Mouse (Mus musculus) lung, embryonic 15.5 days (tissue): Measurements from ENCODE around the gene Zbtb42. TPM values are rescaled to one million over a fixed set of nuclear protein-coding genes. Genes with fewer than 3 reads are reported as not detected.

Source experiments
- ATAC-seq: fragments of 200-750 bp; cut with Nextera tagmentation; 2 replicates; pipeline ENCODE4 v1.8.0; 2017; ENCODE audit warnings: moderate number of reproducible peaks, borderline replicate concordance; ENCODE audit not compliant: low FRiP score, low TSS enrichment; ENCODE audit errors: extremely low read depth
- H3K27ac ChIP-seq: fragments of 300-500 bp; sonication (generic); 2 replicates; pipeline ENCODE4 v1.5.1; 2015; ENCODE audit warnings: moderate library complexity, mild to moderate bottlenecking, inconsistent platforms
- H3K27me3 ChIP-seq: fragments of 300-500 bp; sonication (generic); 2 replicates; pipeline ENCODE4 v1.6.1; 2015; ENCODE audit warnings: inconsistent platforms
- H3K36me3 ChIP-seq: fragments of 300-500 bp; sonication (generic); 2 replicates; pipeline ENCODE4 v1.6.1; 2015; ENCODE audit warnings: inconsistent platforms
- H3K4me1 ChIP-seq: fragments of 300-500 bp; sonication (generic); 2 replicates; pipeline ENCODE4 v1.6.1; 2015; ENCODE audit warnings: inconsistent platforms
- H3K4me2 ChIP-seq: fragments of 300-500 bp; sonication (generic); 2 replicates; pipeline ENCODE4 v1.6.1; 2015; ENCODE audit warnings: inconsistent platforms, mild to moderate bottlenecking, moderate library complexity
- H3K4me3 ChIP-seq: fragments of 300-500 bp; sonication (generic); 2 replicates; pipeline ENCODE4 v1.5.1; 2015; ENCODE audit warnings: mild to moderate bottlenecking, inconsistent platforms
- H3K9ac ChIP-seq: fragments of 300-500 bp; sonication (generic); 2 replicates; pipeline ENCODE4 v1.6.1; 2015; ENCODE audit warnings: inconsistent platforms
- H3K9me3 ChIP-seq: fragments of 300-500 bp; sonication (generic); 2 replicates; pipeline ENCODE4 v1.6.1; 2016; ENCODE audit warnings: inconsistent platforms
- WGBS: fragments of 180-500 bp; shearing (Covaris S2); methylation state at CpG from one replicate; pipeline ENCODE4 v1.1.7; 2015; 5-methylcytosine and 5-hydroxymethylcytosine counted together
- polyA plus RNA-seq: library from polyadenylated mRNA; unstranded; fragments of >200 nt; fragmentation: Nextera tagmentation; extraction: Ambion mirVana; gene quantifications from 2 replicates; pipeline ENCODE4 v1.2.1, GENCODE M21; 2015

Zbtb42 gene
- polyA plus RNA-seq, 1 experiment from 2014 or later, result 11.4 TPM

DNA sequence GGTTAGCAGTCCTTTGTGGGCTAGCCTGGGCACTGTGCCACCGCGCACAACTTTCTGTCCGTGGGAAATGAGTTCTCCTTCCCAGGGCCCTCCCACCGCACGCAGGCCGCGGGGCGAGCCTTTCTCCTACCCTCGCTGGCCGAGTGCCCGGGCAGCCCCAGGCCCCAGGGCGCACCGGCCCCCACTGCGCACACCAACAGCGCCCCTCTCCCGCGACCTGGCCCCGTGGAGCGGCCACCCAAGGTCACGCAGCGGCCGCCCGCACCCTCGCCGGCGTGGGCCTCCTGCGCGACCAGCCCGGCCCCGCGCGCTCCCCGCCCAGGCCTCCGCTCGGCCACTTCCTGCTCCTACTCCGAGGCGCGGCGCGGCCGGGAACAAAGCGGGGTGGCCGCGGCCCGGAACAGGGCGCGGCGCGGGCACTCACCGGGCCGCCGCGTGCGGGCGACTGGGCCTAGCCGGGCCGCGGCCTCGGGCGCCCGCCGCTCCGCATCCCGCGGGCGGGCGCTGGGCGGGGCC lies 5.0 kb upstream of the Zbtb42 start:
- H3K27me3 ChIP-seq, result no peaks in the 10 kb centered on the region; the same call in 1 of the 2 replicates
- H3K4me2 ChIP-seq, result peak overlapping the region; percentile 93
- peak overlapping the region; percentile 98 for H3K27ac ChIP-seq
- H3K4me1 ChIP-seq, result peaks cover 79% of the 10 kb centered on the region
- peak overlapping the region; percentile 100 for H3K9ac ChIP-seq
- WGBS, result under 1% methylated on average over 40 of the region's 68 CpGs
- H3K9me3 ChIP-seq, result no peaks in the 10 kb centered on the region
- peaks cover 23% of the 10 kb centered on the region for H3K36me3 ChIP-seq
- peak overlapping the region; percentile 99 for H3K4me3 ChIP-seq
- ATAC-seq, result peak; percentile 3; the same call in 1 of the 2 replicates

DNA sequence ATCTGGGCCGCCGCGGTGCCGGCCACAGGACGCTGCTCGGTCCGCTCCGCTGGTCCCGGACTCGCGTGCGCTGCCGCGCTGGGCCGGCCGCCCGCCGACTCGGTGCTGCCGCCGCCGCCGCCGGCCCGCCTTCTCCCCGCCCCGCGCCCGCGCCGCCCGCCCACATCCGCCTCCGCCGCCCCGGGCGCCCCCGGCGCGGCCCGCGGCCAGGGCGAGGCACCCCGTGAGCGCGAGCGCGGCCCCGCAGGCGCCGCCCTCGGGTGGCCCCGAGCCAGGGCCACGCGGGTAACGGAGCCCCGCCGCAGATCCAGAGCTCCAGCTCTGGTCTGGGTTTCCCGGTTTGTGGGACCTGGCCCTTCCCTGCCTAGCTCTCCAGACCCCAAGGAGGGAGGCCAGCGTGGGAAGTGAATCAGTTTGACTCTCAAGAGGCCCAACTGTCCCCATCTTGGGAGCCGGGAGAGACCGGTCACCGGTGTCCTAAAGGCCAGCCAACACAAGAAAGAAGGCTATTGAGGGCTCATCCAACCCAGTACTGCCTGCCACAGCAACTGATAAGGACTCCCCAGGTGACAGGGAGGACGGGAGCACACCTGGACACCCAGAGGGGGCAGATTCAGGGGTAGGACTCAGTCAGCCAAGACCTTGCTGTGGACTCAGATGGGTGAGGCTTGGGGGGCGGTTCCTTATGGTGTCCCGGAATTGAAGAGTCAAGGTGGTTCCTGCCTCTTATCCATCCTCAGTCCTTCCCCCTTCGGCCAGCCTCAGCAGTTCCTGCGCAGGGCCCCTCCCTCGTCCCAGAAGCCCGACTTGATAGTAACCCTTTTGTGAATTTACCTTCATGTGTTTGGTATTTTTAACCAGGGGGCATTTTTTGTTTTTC lies 4.3 kb upstream of the Zbtb42 start, which contains the start of gene Akt1:
TSS of gene Akt1 (minus strand) at position 753 of the 880 bp plus-strand sequence.
- Histone ChIP-seq H3K27me3 (peaks cover 3% of the 10 kb centered on the region; the same call in 1 of the 2 replicates), H3K4me2 (peak within 1 kb of the TSS; percentile 93), H3K4me1 (peaks cover 77% of the 10 kb centered on the region), H3K9me3 (no peaks in the 10 kb centered on the region), H3K27ac (peak within 1 kb of the TSS; percentile 98), H3K36me3 (peaks cover 16% of the 10 kb centered on the region), H3K4me3 (peak within 1 kb of the TSS; percentile 99), H3K9ac (peak within 1 kb of the TSS; percentile 100)
- peak; percentile 32; the same call in 1 of the 2 replicates for ATAC-seq
- WGBS, result under 1% methylated on average over 52 of the region's 70 CpGs

DNA sequence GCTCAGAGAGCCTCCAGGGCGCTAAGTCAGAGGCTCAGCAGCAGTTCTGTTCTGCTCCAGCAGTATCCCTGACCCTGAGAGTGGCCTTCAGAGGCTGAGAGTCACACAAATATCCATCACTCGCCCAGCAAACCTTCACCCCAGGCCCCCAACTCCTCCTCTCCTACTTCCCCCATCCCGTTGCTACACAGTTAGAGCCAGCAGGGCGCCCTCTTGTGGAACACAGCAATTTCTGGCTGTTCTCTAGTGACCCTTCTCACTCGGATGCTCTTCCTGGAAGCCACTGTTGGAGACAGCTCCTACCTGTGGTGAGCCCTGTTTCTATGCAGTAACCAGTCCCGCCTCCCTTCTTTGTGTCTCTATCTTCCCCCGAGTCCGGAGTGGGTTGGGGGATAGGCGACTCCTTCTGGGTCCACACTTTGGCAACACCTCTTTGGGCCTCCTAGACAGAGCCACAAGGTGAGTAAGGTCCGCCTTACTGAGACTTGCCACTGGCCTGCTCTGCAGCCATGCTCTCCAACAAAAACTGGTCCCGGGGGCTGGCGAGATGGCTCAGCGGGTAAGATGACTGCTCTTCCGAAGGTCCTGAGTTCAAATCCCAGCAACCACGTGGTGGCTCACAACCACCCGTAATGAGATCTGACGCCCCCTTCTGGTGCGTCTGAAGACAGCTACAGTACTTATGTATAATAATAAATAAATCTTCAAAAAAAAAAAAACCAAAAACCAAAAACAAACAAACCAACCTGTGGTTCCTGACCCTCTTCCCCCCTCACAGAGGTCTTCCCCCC lies 3.2 kb upstream of the Zbtb42 start:
- Histone ChIP-seq H3K4me3 (peak overlapping the region; percentile 99), H3K36me3 (peaks cover 5% of the 10 kb centered on the region), H3K27me3 (peaks cover 14% of the 10 kb centered on the region), H3K27ac (peak overlapping the region; percentile 98), H3K9ac (peak overlapping the region; percentile 2; the same call in 1 of the 2 replicates), H3K4me1 (peaks cover 79% of the 10 kb centered on the region), H3K9me3 (no peaks in the 10 kb centered on the region), H3K4me2 (peak overlapping the region; percentile 93)
- peak; percentile 10; the same call in 1 of the 2 replicates for ATAC-seq
- 19% methylated on average over 18 of the region's 18 CpGs for WGBS

DNA sequence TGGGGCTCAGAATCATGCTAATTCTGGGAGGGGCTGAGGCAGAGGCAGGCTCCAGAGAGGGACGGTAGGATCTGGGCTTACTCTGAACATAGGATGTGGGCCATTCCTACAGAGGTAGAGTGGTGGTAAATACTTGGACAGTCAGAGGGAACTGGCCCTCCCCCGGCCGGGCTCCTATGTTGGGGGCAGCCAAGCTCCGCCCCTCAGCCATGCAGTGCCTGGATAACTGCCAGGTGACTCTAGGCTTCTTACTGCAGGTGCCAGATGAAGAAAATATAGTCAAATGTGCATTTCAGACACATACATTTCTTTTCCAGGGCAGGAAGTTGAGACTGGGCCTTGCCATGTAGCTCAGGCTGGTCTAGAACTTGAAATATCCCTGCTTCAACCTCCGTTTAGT lies 1.6 kb upstream of the Zbtb42 start:
- Histone ChIP-seq H3K4me2 (no peak overlapping the region), H3K4me3 (no peak overlapping the region), H3K36me3 (no peaks in the 10 kb centered on the region), H3K27me3 (peaks cover 20% of the 10 kb centered on the region), H3K27ac (0 out of 2 replicates have a peak overlapping the region, but pooled peaks have one; percentile 29), H3K9ac (no peak overlapping the region), H3K4me1 (peaks cover 69% of the 10 kb centered on the region), H3K9me3 (no peaks in the 10 kb centered on the region)
- no peak for ATAC-seq
- 36% methylated on average over 5 of the region's 5 CpGs for WGBS

DNA sequence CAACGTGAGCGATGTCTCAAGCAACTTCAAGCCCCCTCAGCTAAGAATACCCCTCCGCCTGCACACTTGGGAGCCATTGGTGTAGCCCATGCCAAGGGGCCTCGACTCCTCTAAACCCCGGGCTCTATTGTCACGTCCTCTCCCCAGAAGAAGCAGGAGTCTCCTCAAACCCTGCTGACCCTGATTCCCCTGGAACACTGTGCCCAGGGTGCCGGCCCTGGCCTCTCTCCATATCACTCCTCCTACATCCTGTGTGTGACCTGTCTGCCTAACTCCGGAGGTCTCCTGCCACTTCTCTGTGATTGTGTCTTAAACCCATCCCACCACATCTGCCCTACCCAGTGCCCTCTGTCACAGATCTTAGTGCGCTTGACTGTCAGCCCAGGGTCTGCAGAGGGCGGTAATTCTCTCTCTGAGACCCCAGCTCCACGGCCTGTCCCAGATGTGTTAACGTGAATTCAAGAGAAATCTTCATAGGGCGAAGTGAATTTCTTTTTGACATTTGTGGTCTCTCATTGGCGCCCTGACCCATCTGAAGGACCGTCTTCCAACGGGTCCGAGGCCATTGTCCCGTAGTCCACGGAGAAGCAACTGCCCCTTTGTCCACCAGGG lies 579 bp upstream of the Zbtb42 start:
- peak overlapping the region; percentile 75 for H3K4me3 ChIP-seq
- no peaks in the 10 kb centered on the region for H3K9me3 ChIP-seq
- H3K27me3 ChIP-seq, result peaks cover 20% of the 10 kb centered on the region
- H3K4me2 ChIP-seq, result peak overlapping the region; percentile 97
- no peaks in the 10 kb centered on the region for H3K36me3 ChIP-seq
- H3K9ac ChIP-seq, result peak overlapping the region; percentile 71
- H3K4me1 ChIP-seq, result peaks cover 60% of the 10 kb centered on the region
- WGBS, result 22% methylated on average over 19 of the region's 19 CpGs
- ATAC-seq, result no peak
- peak overlapping the region; percentile 94 for H3K27ac ChIP-seq

DNA sequence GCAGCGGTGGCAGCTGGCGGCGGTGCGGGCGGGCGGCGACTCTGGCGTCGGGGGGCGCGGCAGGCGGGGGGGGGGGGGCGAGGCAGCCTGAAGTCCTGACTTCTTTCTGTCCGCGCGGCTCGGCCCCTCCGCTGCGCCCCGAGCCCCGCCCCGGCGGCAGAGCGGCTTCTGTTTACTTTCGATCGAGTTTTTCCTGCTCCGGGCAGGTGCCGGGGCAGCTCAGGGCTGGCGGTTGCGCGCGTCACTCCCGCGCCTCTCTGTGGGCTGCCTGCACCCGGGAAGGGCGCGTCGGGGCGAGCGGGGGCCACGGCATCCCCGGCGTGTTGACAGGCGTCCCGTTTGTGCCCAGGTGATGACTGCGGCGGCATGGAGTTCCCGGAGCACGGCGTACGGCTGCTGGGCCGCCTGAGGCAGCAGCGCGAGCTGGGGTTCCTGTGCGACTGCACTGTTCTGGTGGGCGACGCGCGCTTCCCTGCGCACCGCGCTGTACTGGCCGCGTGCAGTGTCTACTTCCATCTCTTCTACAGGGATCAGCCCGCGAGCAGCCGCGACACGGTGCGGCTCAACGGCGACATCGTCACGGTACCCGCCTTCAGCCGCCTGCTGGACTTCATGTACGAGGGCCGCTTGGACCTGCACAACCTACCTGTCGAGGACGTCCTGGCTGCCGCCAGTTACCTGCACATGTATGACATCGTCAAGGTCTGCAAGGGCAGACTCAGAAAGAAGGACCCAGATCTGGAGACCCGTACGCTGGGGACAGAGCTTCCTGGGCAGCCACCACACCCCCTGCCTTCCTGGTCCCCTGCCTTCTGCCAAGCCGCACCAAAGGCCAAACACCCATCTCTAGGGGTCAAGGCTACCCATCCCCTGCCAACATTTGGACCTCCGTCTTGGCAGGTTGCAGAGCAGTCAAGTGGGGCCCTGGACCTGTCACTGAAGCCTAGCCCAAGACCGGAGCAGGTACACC lies 684 bp downstream of the Zbtb42 start:
- peak overlapping the region; percentile 71 for H3K9ac ChIP-seq
- 3% methylated on average over 75 of the region's 87 CpGs for WGBS
- no peaks in the 10 kb centered on the region for H3K9me3 ChIP-seq
- H3K27ac ChIP-seq, result peak overlapping the region; percentile 94
- H3K36me3 ChIP-seq, result no peaks in the 10 kb centered on the region
- H3K27me3 ChIP-seq, result peaks cover 20% of the 10 kb centered on the region
- H3K4me2 ChIP-seq, result peak overlapping the region; percentile 97
- ATAC-seq, result peak; percentile 45
- peak overlapping the region; percentile 75 for H3K4me3 ChIP-seq
- peaks cover 63% of the 10 kb centered on the region for H3K4me1 ChIP-seq

DNA sequence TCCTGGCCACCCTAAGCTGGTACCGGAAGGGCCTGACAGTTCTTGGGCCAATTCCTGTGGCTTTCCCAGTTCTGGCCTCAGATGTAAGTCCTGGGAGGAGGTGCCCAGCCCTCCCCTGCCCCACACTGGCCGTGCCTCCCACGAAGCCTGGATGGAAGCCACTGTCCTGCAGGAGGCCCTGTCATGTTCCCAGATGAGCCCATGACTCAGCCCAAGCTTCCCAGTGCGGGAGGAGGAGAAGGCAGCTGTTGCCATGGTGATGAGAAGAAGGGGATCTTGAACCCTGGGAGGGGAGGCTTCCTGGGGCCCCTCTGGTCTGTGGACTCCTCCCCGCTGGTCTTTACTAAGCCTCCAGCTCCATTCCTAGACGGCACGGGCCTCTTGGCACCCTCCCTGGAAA lies 4.7 kb downstream of the Zbtb42 start:
- H3K9ac ChIP-seq, result no peak overlapping the region
- H3K27me3 ChIP-seq, result peaks cover 30% of the 10 kb centered on the region
- H3K4me3 ChIP-seq, result no peak overlapping the region
- WGBS, result 53% methylated on average over 7 of the region's 7 CpGs
- peaks cover 28% of the 10 kb centered on the region for H3K4me1 ChIP-seq
- H3K27ac ChIP-seq, result no peak overlapping the region
- no peak for ATAC-seq
- H3K9me3 ChIP-seq, result no peaks in the 10 kb centered on the region
- no peak overlapping the region for H3K4me2 ChIP-seq
- no peaks in the 10 kb centered on the region for H3K36me3 ChIP-seq

DNA sequence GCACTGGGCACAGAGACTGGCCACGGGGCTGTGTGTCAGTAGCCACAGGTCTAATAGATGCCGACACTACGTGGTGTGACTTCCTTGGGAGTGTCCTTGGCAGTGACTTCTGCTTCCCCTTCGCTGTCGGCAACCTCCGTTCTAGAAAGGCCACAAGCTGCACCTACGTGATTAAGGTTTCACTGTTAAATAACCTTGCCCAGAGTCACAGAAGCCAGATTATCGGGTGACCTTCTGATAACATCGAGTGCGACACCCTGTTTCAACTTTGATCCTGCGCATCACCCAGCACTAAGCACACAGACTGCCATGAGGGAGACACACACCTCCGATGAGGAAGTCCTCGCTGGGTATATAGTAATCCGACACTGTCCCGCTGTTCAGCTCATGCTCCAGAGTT lies 9.8 kb downstream of the Zbtb42 start:
- no peak overlapping the region for H3K9ac ChIP-seq
- ATAC-seq, result no peak
- H3K4me3 ChIP-seq, result no peak overlapping the region
- H3K9me3 ChIP-seq, result no peaks in the 10 kb centered on the region
- H3K36me3 ChIP-seq, result no peaks in the 10 kb centered on the region
- peaks cover 9% of the 10 kb centered on the region; the same call in 1 of the 2 replicates for H3K27me3 ChIP-seq
- peaks cover 8% of the 10 kb centered on the region for H3K4me1 ChIP-seq
- 33% methylated on average over 15 of the region's 15 CpGs for WGBS
- no peak overlapping the region for H3K4me2 ChIP-seq
- H3K27ac ChIP-seq, result no peak overlapping the region

DNA sequence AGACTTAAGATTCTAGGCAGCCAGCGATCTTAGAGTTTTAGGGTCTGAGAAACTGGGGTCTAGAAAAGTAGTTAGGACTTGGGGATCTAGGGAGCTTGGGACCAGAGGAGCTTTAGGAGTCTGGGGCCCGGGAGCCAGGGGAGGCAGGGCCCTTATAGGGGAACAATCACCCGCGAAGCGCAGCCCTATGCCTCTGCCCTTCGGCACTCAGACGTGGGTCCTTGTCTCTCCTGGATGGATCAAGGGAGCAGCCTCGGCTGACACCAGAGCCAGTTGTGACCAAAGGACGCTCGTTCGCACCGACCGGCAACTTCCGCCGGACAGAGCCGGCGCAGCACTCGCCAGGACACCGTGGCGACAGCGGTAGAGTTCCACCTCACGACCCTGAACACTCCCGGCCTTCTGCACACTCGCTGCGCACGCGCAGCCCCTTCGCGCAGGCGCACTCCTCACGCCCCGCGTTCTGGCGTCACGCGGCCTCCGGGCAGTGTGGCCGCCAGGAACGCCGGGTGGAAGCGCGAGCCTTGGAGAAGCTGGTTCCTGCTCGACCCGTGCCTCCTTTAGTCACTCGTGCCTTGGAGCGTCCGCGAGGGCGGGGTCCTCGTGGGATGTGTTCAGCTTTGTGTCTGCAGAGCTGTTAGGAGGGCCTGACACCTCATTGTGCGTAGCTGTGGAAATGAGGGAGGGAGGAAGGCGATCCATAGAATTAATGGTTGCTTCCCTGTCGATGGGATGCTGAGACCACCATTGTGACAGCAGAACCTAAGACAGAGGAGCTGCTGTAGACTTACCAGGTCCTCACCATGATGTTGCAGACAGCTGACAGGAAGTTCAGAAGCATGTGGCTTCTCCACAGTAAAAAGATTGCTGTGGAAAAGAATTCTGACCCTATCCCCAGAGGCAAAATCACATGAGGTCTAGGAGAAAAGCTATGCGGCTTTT lies 14.8 kb downstream of the Zbtb42 start:
- peak; percentile 95 for ATAC-seq
- no peaks in the 10 kb centered on the region for H3K9me3 ChIP-seq
- peak overlapping the region; percentile 63 for H3K27ac ChIP-seq
- H3K9ac ChIP-seq, result peak overlapping the region; percentile 91
- no peaks in the 10 kb centered on the region for H3K36me3 ChIP-seq
- peak overlapping the region; percentile 90 for H3K4me2 ChIP-seq
- H3K4me1 ChIP-seq, result peaks cover 13% of the 10 kb centered on the region
- no peaks in the 10 kb centered on the region for H3K27me3 ChIP-seq
- WGBS, result 2% methylated on average over 54 of the region's 54 CpGs
- peak overlapping the region; percentile 78 for H3K4me3 ChIP-seq

DNA sequence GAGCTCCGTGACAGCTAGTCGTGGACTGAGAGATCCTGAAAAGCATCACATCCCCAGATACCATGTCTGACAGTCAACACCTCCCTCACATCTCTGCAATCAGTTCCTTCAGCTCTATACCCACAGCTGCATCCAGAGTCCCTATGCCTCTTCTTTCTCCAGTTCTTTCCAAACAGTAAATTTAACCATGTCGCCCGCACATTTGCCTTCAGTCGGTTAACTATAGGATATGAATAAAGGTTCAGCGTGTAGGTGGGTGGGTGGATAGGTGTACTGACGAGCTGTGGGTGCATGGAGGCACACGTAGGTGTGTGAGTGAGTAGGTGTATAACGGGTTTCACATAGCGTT lies 15.5 kb downstream of the Zbtb42 start:
- no peaks in the 10 kb centered on the region for H3K9me3 ChIP-seq
- peak overlapping the region; percentile 91; the same call in 1 of the 2 replicates for H3K9ac ChIP-seq
- H3K4me2 ChIP-seq, result peak overlapping the region; percentile 90
- WGBS, result 79% methylated on average over 10 of the region's 10 CpGs
- H3K4me1 ChIP-seq, result peaks cover 13% of the 10 kb centered on the region
- H3K36me3 ChIP-seq, result no peaks in the 10 kb centered on the region
- H3K27ac ChIP-seq, result no peak overlapping the region
- H3K4me3 ChIP-seq, result peak overlapping the region; percentile 78; the same call in 1 of the 2 replicates
- 0 out of 2 replicates have a peak, but pooled peaks have one; percentile 4 for ATAC-seq
- H3K27me3 ChIP-seq, result no peaks in the 10 kb centered on the region
